Mouse (Mus musculus): Measurements from ENCODE around the gene Chrm1.

GRCm38 (mm10) chr19:8617904-8618303, 45.7 kb upstream of the Chrm1 start, which contains the start of gene Slc22a6:
- TF ChIP-seq TCF12 (IDR thresholded peaks at IDR 0.05; ENCODE audit: insufficient read depth, poor library complexity, severe bottlenecking) (no peak), REST (IDR thresholded peaks at IDR 0.05; ENCODE audit: insufficient read depth, insufficient read length) (no peak), SRF (IDR thresholded peaks at IDR 0.05; ENCODE audit: control insufficient read depth, insufficient read length, low read depth) (no peak), POLR2AphosphoS2 (IDR thresholded peaks at IDR 0.05; ENCODE audit: insufficient read length, low read depth) (no peak), E2F4 (IDR thresholded peaks at IDR 0.05; ENCODE audit: insufficient read depth) (no peak), USF1 (IDR thresholded peaks at IDR 0.05; ENCODE audit: low read depth) (no peak)

Data from myocyte (in vitro differentiated cells).